Mouse (Mus musculus): ENCODE measurements at regions not wholly inside any gene's neighbourhood (a gene's known extent, or its start where the extent isn't known, plus 50 kb on each side); places are given as distances from the start of the nearest gene placed in this dataset.

- no peak for TF ChIP-seq CHD2 (IDR thresholded peaks at IDR 0.05; ENCODE audit: low read length)
- TF ChIP-seq RAD21 (IDR thresholded peaks at IDR 0.05; ENCODE audit: low read depth, low read length): no peak
- no peak for TF ChIP-seq CTCF (conservative IDR thresholded peaks at IDR 0.05 in 1 of 2, IDR thresholded peaks at IDR 0.05 in 1 of 2; ENCODE audit: low read depth in 2 of 2, low read length in 2 of 2)
- no peak for TF ChIP-seq JUN (IDR thresholded peaks at IDR 0.05; ENCODE audit: insufficient read depth, low read depth, low read length)
- TF ChIP-seq MXI1 (IDR thresholded peaks at IDR 0.05; ENCODE audit: low read depth, low read length): no peak
- TF ChIP-seq BHLHE40 (IDR thresholded peaks at IDR 0.05; ENCODE audit: low read depth, low read length): no peak
- no peak for TF ChIP-seq E2F4 (IDR thresholded peaks at IDR 0.05; ENCODE audit: insufficient replicate concordance, low read depth, low read length)
- no peak for TF ChIP-seq EP300 (IDR thresholded peaks at IDR 0.05; ENCODE audit: low read length)
- no peak for TF ChIP-seq MEF2A (IDR thresholded peaks at IDR 0.05; ENCODE audit: borderline replicate concordance, low read depth, low read length)
- no peak for TF ChIP-seq MYC (IDR thresholded peaks at IDR 0.05; ENCODE audit: low read depth, low read length)
- no peak for TF ChIP-seq ZC3H11A (IDR thresholded peaks at IDR 0.05; ENCODE audit: low read depth, low read length)
- TF ChIP-seq NELFE (IDR thresholded peaks at IDR 0.05; ENCODE audit: low read depth, low read length): no peak
- TF ChIP-seq POLR2AphosphoS2 (IDR thresholded peaks at IDR 0.05; ENCODE audit: low read depth, low read length): no peak
Measured at GRCm38 (mm10) chr11:56633445-56633844, 377.7 kb upstream of the Gria1 start.
